ENCODE assay signal across 35 mouse cellular contexts in genomic region chr10:117416095-117416494, GRCm38 (mm10).
"Had no signal": no experiment of that assay in that cellular context is flagged by ENCODE, and none has a peak within 500 bp of the region (broad histone marks: within the 10 kb centered on the region; RNA-seq: fewer than 3 reads in every experiment).

No protein-coding gene starts in this region.

- H3K27me3 ChIP-seq: heart, embryonic 12.5 days; heart, embryonic 15.5 days; hindbrain, embryonic 12.5 days; hindbrain, embryonic 13.5 days; hindbrain, embryonic 15.5 days; intestine, embryonic 15.5 days; kidney, embryonic 15.5 days had no signal

- ATAC-seq: hindbrain, embryonic 16.5 days; hindbrain, postnatal 0 days; inflammation-experienced regulatory T-cells, adult 6 months; intestine, embryonic 15.5 days; intestine, embryonic 16.5 days; intestine, postnatal 0 days had no signal

- H3K4me2 ChIP-seq: heart, embryonic 11.5 days; heart, embryonic 12.5 days; heart, embryonic 13.5 days; heart, embryonic 15.5 days; hindbrain, embryonic 12.5 days; hindbrain, embryonic 13.5 days; hindbrain, embryonic 14.5 days; hindbrain, embryonic 15.5 days; intestine, embryonic 15.5 days; kidney, embryonic 15.5 days had no signal

- H3K9me3 ChIP-seq: heart, embryonic 12.5 days; heart, embryonic 13.5 days; heart, embryonic 15.5 days; hindbrain, embryonic 10.5 days; hindbrain, embryonic 12.5 days; hindbrain, embryonic 13.5 days; hindbrain, embryonic 15.5 days; intestine, embryonic 15.5 days; kidney, embryonic 15.5 days had no signal

- H3K9ac ChIP-seq: heart, embryonic 12.5 days; heart, embryonic 13.5 days; heart, embryonic 15.5 days; hindbrain, embryonic 12.5 days; hindbrain, embryonic 13.5 days; hindbrain, embryonic 14.5 days; hindbrain, embryonic 15.5 days; intestine, embryonic 15.5 days; kidney, embryonic 15.5 days had no signal

- H3K36me3 ChIP-seq: heart, embryonic 12.5 days; heart, embryonic 13.5 days; heart, embryonic 15.5 days; hindbrain, embryonic 10.5 days; hindbrain, embryonic 12.5 days; hindbrain, embryonic 13.5 days; hindbrain, embryonic 15.5 days; intestine, embryonic 15.5 days; kidney, embryonic 15.5 days had no signal

- DNase-seq: heart, postnatal 10 days; heart, postnatal 14 days; heart, postnatal 36 days; heart, postnatal 4 days; kidney, adult 11 months; kidney, adult 18-20 months; kidney, adult 2 months; kidney, adult 8-10 months; kidney, adult 9 months; kidney, postnatal 10 days; kidney, postnatal 14 days; kidney, postnatal 25 days; kidney, postnatal 36 days; kidney, postnatal 4 days; layer of hippocampus, adult 9-11 months; layer of hippocampus, postnatal 36 days had no signal

- H3K27ac ChIP-seq: heart, embryonic 13.5 days; heart, embryonic 15.5 days; hindbrain, embryonic 10.5 days; hindbrain, embryonic 12.5 days; hindbrain, embryonic 14.5 days; hindbrain, embryonic 15.5 days; hindbrain, postnatal 0 days; intestine, embryonic 15.5 days; kidney, embryonic 15.5 days; kidney, postnatal 0 days; layer of hippocampus, adult 2 months; left cerebral cortex, adult 2 months had no signal

- H3K4me3 ChIP-seq: heart, embryonic 12.5 days; heart, embryonic 13.5 days; heart, embryonic 15.5 days; hindbrain, embryonic 10.5 days; hindbrain, embryonic 12.5 days; hindbrain, embryonic 13.5 days; hindbrain, embryonic 15.5 days; intestine, embryonic 15.5 days; kidney, embryonic 15.5 days; layer of hippocampus, adult 2 months; left cerebral cortex, adult 2 months had no signal
